Mouse (Mus musculus): ENCODE results near the gene Tor4a. TPM values are rescaled to one million over a fixed set of nuclear protein-coding genes. Genes with fewer than 3 reads are reported as not detected.

The Tor4a gene
- total RNA-seq, 2 experiments from 2014 or later: 1.8 to 2.4 TPM

DNA sequence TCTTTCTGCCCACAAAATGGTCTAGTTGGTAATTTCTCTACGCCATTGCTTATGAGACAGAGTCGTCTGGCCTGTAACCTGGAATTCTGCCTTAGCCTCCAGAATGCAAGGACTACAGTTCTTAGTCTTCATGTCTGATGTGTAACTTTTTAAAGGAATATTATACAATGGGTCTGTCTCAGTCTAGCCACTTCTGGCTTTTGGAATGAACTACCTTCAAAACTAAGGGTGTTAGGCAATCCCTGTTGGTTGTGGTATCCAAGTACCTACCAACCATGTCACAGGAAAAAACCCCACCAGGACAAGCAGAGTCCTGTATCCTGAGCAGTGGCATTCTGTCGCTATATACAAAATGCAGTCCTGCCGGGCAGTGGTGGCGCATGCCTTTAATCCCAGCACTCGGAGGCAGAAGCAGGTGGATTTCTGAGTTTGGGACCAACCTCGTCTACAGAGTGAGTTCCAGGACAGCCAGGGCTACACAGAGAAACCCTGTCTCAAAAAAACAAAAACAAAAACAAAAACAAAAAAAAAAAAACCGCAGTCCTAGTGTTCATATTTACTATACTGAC is 29.2 kb upstream of the Tor4a start:
- DNase-seq (ENCODE audit: low spot score in 2 of 2): no peak

DNA sequence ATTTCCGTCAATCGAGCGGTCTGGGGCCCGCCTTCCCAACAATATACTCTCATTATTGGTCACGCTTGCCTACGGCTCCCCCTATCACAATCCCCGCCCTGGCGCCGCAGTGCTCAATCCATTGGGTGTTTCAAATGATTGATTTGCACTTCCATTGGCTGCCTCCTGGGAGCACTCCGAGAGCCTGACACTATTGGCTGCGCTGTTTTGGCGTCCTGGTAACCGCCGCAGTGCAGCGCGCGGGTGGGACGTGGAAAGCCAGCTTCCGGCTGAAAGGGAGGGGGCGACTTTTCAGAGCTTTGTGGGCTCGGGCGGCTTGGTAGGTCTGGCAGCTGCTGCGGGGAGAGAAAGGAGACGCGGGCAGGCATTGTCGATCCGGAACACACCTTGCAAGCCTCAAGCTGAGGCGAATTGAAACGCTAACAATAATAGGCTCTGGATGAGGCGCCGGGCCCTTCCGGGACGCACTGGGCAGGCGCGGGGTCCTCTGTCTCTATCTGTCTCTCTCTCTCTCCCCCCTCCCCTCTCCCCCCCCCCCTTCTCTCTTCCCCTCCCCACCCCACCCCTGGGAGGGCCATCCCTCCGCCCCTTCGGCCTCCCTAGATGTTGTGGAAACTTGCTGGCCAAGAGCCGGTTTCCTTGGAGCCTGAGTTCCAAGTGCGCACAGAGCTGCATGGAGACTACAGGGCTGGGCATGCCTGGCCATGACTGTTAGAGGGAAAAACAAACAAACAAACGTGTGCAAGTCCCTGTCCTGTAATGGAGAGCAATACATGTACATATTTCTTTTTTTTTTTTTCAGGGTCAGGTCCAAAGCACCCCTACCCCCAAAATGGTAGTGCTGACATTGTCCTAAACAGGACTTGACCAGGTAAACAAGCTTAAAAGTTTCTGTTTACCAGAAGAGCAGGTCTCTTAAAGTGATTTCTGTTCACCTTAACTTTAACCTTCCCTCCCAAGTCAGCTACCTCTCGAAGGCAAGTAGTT is 28.4 kb upstream of the Tor4a start:
- DNase-seq (ENCODE audit: low spot score in 2 of 2): peak; percentile 97

DNA sequence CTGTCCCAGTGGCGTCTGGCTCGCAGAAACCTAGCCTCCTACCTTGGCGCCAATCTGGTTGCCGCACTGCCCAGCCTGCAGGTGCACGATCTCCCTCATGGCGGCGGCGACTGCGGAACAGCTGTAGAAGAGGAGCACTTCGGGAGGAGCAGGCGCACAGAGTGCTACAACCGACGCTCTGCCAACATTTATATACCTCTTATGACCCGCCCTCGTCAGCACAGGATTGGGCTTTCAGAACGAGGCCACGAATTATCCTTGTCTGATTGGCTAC is 27.7 kb upstream of the Tor4a start, which contains the start of gene Tubb4b:
TSS of gene Tubb4b (minus strand) at position 211 of the 274 bp plus-strand sequence.
- no peak for DNase-seq (ENCODE audit: low spot score in 2 of 2)

DNA sequence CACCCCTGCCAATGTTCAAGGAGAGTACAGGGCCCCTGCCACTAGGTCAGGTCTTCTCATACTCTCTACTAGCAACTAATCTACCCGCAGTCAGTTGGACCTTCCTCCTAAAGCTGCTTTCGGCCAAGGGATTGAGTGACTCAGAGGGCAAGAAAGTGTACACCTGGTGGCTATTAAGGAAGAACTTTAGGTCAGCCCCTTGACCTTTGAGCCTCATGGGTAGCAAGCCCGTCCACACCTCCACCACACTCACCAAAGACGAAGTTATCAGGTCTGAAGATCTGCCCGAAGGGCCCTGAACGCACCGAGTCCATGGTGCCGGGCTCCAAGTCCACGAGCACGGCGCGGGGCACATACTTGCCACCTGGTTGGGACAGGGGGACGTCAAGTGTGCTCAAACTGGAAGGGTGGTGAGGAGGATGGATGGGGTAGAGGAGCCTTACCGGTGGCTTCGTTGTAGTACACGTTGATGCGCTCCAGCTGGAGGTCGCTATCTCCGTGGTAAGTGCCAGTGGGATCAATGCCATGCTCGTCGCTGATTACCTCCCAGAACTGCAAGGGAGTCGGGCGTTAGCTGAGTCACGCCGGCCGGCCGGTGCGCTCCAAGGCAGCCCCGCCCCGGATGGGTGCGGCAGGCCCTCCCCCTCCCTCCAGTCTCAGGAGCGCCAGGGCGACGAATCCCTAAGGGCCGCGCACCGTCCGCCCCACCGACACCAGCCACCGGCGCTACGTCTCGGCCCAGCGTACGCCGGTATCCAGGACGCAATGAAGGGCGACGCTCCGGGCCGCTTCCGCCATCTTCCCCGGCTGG is 27.2 kb upstream of the Tor4a start:
- peak in 1 of 2 experiments; percentile 58 for DNase-seq (ENCODE audit: low spot score in 2 of 2)

DNA sequence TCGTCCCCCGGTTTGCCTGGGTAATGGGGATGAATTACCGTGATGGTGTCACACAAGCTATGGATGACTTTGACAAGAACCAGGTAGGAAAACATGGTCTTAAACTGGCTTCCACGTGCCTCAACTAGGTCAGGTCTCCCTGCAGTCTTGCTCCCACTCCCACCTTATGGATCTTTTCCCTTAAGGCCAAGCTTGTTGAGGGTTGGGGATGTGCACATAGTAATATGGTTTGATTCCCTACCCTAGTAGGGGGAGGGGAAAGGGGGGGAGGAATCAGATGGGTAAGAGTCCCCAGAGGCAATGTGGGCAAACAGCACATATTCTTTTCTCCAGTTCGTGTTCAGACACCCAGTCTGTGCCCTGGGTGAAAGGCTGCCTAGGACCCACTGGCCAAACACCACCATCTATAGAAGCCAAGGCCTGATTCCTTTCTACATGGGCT is 24.7 kb upstream of the Tor4a start:
- no peak for DNase-seq (ENCODE audit: low spot score in 2 of 2)

DNA sequence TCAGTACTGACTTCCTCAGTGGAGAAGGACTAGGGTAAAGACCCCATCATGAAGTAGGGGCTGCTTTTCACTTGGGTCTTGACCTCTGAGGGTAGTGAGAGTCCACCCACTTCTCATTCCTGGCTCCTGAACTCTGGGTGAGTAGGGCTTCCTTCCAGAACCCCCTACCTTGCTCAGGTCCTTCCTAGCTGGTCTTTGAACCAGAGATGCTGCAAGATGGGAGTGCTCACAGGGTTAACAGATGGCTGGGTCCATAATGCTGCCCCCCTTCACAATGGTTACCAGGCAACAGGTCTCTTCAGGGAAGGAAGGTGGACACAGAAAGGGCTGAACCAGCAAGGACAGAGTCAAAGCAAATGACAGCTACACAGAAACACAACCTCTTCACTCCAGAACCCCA is 21.8 kb upstream of the Tor4a start, which contains the start of gene Fam166a:
TSS of gene Fam166a (plus strand) at position 301 of the 400 bp plus-strand sequence.
- no peak for DNase-seq (ENCODE audit: low spot score in 2 of 2)

DNA sequence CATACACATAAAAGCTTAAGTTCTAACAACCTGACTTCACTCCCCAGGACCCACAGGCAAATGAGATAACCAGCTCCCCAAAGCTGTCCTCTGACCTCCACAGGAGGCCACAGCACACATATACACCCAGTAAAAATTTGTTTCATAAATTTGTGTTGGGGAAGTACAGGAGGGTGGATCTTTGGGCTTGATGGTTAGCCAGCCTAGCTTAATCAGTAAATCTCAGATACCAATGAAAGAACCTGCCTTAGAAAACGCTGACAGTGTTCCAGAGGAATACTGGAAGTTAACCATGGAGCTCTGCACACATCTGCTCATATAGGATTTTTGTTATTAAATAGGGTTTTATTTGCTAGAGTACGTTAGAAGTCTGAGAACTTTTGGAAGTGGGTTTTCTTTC is 21.0 kb upstream of the Tor4a start:
- no peak for DNase-seq (ENCODE audit: low spot score in 2 of 2)

DNA sequence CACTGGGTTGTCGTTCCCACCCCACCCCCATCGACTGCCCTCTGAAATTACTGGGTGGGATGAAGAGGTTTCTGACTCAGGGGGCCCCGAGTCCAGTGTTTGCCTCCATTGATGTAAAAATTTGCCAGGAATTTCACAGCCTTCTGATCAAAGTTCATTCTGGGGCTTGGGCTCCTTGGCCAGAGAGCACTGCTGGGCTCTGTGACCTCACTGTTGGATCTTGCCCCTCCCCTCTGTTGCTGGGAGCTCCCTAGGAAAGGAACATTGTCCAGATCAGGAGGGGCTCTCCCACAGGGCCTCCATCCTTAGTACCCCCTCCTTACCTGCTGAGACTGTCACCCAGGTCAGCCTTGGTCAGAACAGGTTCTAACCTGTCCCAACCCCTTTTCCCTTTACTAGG is 17.8 kb upstream of the Tor4a start, which contains the start of gene Stpg3:
TSS of gene Stpg3 (minus strand) at position 194 of the 400 bp plus-strand sequence.
- DNase-seq (ENCODE audit: low spot score in 2 of 2): no peak

DNA sequence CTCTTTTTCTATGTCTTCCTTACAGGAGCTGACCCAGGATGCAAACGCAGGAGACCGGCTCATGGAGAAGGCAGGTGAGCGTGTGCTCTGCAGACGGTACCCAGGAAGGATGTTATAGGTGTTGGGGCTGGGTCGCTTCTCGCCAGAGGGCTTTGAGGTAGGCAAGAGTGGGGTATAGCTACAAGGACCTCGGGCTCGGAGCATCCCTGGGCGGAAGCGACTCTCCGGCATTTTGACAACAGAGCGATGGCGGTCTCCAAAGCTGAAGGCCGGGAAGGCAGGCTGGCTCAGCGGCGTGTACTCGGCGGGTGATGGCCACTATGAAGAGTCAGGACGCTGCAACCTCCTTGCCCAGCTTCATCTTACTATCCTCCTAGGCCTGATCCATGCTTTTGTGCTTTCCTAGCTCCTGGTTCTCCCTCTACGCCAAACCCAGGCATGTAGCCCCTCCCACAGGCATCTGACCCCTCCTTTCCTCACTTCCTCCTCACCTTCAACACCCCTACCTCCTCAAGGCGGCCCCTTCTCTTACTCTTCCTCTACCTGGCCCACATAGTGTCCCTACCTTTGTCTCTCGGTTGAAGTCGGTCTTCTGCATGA is 16.7 kb upstream of the Tor4a start:
- DNase-seq (ENCODE audit: low spot score in 2 of 2): no peak

DNA sequence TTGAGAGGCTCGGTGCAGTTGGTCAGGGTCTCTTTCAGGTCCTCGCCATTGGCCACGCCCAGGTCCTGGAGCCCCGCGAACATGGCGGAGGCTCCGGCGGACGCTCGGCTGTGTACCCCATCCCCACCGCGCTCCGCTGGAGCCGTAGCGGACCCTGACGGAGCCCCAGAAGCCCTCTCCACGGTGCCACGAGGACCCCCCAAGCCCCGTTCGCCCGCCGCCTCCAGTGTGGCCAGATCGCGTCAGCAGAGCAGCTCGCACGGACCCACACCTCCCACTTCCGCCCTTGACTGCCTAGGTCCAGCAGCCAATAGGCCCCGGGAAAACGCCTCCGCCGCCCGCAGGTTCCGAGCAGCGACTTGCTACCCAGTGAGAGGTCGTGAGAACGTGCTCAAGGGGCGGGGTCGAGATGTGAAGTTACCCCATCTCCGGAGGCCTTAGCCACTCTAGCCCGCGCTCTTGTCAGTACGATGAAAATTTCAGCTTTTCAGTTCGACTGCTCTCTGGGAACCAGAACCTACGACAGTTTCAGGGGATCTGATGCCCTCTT is 14.5 kb upstream of the Tor4a start, which contains the start of gene Nelfb:
TSS of gene Nelfb (minus strand) at position 369 of the 550 bp plus-strand sequence.
- peak; percentile 87 to 90 for DNase-seq (ENCODE audit: low spot score in 2 of 2)

DNA sequence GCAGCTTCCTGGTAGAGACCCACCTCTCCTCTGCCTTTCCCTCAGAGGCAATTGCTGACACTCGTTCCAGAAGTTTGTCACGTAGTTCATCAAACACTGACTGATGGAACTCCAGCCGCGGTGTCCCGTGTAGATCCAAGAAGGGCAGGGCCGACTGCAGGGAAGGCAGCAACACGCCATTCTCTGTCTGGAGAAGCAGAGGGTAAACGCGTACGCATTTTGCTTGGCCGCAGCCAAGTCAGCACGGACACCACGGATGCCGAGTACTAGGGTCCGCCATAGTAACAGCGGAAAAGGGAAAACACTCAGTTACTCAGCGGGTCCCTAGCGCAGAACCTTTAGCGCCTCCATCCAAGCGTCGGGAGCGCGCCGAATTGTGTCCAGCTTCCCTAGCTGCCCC is 14.0 kb upstream of the Tor4a start:
- DNase-seq (ENCODE audit: low spot score in 2 of 2): no peak

DNA sequence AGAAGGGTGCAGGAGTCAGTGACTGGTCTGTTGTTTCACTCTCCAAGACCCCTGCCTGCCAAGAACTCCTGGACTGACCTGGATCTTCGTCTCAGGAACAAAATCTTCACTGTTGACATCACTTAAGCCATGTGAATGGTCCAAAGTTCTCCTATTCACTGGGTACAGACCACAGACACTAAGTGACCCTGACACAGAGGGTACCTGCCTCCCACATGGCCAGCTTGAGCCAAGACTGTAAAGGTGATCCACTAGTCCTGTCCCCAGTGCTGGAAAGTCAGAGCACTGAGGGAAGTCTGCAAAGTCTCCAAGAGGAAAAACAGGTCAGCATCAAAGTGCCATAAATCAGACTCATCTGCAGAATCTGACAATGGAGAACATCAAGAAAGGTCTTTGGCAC is 10.9 kb upstream of the Tor4a start:
- no peak for DNase-seq (ENCODE audit: low spot score in 2 of 2)

DNA sequence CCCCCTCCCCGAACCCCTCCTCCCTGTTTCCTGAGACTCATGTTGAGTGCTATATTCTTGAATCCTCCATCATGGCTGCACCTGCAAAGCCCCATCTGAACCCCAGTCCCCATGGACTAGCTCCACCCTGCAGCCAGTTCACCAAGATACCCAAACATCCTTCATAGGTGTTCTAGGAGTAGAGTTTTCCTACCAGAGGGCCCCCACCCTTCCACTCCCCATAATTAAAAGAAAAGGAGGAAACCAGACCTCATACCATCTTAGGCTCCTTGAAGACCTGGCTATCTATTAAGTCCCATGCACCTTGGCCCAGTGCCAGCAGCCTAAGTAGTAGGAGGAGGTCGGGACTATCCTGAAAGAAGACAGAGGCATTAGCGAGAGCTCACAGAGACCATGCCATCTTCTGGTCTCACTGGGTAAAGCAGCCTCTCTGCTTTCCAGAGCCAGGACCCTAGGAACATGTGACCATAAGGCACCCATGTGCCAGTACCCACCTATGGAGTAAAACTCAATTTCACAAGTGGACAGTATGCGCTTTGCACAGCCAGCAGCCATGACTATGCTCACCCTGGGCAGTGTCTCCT is 7.0 kb upstream of the Tor4a start:
- no peak for DNase-seq (ENCODE audit: low spot score in 2 of 2)

DNA sequence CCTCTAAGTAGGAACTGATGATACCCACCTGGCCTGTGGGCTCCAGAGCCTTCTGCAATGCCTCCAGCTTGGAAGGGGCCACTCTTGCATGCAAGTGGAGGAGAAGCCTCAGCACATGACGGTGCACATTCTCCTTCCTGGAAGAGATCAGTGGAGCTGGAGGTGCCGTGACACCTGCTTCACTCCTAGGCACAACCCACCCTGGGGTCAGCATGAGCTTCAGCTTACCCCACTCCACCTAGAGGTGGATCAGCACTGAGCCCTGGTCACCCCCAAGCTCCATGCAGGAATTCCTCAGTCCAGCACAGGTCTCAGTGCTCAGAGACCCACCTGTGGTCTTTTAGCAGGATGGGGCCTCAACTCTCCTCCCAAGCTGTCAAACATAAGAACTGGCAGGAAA is 3.9 kb upstream of the Tor4a start:
- no peak for DNase-seq (ENCODE audit: low spot score in 2 of 2)

DNA sequence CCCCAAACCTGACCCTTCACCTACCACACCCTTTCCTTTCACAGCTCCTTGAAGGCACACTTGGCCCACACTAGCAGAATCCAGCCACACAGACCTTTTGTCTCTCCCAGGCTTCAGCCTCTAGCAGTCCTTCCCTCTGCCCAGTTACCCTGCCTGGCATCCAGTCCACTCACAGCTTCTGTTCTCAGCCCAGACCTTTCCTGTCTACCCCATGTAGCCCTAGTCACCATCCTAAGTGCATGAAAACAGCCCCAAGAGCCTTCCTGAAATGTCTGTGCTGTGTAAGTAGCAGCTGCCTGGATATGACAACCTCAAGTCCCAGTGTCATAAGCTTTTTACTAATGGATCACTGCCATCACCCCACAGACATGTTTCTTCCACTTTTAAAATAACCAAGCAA is 1.3 kb upstream of the Tor4a start:
- no peak for DNase-seq (ENCODE audit: low spot score in 2 of 2)

DNA sequence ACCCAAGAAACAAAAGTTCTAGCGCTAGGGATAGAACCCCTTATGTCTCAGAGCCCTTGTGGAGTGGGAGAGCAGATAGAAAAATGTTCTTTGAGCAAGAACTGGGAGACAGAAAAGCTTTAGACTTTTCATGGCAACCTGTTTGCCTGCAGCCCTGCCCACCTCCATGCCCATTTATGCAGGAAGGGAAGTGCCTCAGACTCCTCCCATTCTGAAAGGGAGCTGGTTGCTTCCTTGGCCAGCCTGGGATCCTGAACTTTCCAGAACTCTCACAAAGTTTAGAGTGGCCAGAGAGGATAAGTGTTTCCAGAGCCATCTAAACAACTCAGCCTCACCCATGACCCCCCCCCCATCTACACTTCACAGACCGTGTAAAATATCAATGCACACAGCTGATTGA is 505 bp upstream of the Tor4a start:
- DNase-seq (ENCODE audit: low spot score in 2 of 2): no peak

DNA sequence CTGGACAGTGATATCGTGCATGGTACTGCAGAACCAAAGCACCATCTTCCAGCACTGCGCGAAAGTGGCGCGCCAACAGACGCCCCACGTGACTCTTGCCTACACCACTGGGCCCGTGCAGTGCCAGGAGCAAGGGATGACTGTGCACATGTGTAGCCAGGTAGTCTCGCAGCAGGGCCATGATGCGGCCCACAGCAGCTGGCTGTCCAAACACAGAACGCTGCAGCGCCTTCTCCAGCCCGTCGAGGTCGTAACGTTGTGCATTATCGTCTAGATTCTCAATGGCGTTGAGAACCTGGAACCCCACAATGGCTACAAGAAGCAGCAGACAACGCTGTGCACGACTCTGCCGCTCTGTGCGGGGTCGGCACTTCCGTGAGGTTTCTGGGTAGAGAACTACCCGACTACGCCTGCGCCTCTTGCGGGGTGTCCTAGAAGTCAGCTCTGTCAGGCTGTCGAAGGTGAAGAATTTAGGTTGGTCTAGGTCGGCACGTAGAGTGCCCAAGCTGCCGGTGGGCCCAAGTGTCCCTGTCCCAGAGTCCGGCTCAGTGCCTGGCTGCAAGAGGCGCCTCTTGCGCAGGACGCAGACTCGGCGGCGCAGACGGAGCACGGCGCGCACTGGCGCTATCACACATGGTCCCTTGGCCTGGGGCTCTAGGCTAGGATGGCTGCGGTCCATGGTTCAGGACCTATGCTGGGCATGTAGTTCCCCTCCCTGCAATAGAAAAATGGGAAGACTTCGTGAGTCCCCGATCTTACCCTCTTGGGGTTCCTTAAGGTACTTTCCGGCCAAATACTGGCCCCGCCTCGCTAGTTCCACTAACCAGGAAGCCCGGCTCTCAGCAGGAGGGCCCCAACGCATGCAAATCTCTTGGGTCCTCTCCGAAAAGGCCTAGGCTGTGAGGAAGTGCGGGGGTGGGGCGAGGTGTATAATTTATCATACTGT is 1.2 kb downstream of the Tor4a start:
- DNase-seq (ENCODE audit: low spot score in 2 of 2): no peak

DNA sequence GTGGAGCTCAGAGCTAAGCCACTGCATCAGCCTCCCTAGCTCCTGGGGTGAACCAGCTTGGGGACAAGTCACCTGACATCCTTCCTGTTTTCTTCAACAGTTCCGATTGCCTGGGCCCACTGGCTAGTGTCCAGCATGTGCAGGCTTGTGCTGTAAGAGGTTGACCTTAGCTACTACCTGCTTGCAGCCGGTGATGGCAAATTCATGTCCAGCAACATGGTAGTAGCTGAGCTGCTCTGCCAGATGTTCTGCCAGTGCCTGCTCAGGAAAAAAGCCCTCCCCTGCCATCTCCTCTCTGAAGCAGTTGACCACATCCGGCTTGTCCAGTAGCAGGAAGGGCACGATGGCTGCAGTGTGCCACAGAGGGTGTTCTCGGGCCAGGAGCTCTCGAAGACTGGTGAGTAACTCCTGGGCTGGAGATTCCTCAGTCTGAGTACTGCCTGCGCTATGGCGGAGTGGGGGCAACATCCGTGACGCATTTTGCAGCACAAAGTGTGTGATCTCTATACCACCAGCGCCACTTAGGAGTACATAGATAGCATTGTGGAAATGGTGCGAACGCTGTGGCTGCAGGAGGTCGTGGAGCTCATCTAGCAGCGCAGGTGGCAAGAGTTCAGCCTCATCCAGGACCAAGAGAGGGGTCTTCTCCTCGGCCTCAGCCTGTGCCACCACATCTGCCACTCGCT is 2.1 kb downstream of the Tor4a start:
- no peak for DNase-seq (ENCODE audit: low spot score in 2 of 2)

DNA sequence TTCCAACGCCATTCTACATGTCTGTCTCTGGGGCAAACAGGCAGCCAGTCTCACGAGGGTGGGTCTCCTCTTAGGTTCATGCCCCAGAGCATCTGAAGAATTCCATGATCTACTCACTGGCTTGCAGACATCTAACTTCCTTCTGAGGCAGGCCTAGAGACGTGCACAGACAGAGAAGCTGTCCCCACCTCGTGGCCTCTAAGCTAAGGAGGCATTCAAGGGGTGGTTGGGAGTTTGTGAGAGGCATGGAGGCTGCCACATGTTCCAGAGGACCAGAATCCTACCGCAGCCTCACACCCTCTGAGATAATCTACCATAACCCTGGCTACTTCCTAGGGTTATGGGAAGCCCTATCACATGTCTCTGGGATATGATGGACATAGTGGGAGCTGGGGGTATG is 2.7 kb downstream of the Tor4a start:
- DNase-seq (ENCODE audit: low spot score in 2 of 2): no peak

Data from layer of hippocampus, postnatal 10 days (tissue).